19 mouse cellular contexts compared by ENCODE assay signal in genomic region chr11:100729976-100730375, GRCm38 (mm10). TPM values are rescaled to one million over a fixed set of nuclear protein-coding genes. Genes with fewer than 3 reads are reported as not detected.
"Had no signal": no experiment of that assay in that cellular context is flagged by ENCODE, and none has a peak within 500 bp of the region (broad histone marks: within the 10 kb centered on the region; RNA-seq: fewer than 3 reads in every experiment).

No protein-coding gene starts in this region.

- H3K4me3 ChIP-seq: limb, embryonic 12.5 days; liver, embryonic 15.5 days; midbrain, embryonic 12.5 days; neural tube, embryonic 13.5 days had no signal

- H3K9me3 ChIP-seq: limb, embryonic 12.5 days; liver, embryonic 15.5 days; megakaryocyte, embryonic 14.5 days; midbrain, embryonic 12.5 days; neural tube, embryonic 13.5 days had no signal

- H3K4me1 ChIP-seq: midbrain, embryonic 12.5 days had no signal

- H3K27ac ChIP-seq: midbrain, embryonic 12.5 days; neural tube, embryonic 13.5 days had no signal

- DNase-seq: kidney, postnatal 36 days; liver; lung, adult 2 months; lung, postnatal 4 days; retina, postnatal 1 day; right cerebral cortex, postnatal 4 days; spleen, adult 18-20 months; thymus, postnatal 4 days had no signal

- H3K27me3 ChIP-seq: limb, embryonic 12.5 days; liver, embryonic 15.5 days; megakaryocyte, embryonic 14.5 days; midbrain, embryonic 12.5 days; neural tube, embryonic 13.5 days had no signal

- ATAC-seq: lung, postnatal 0 days; midbrain, embryonic 16.5 days had no signal

RNA-seq across cellular contexts. Expression of gene Hspb9, which starts 16.3 kb away (rescaled TPM):
- total RNA-seq: layer of hippocampus, adult 18-20 months; layer of hippocampus, postnatal 10 days; left cerebral cortex, postnatal 25 days had no signal
- polyA plus RNA-seq: kidney, embryonic 16.5 days; limb, embryonic 12.5 days; midbrain, embryonic 16.5 days had no signal

RNA-seq across cellular contexts. Expression of gene Kcnh4, which starts 29.8 kb away (rescaled TPM):
- polyA plus RNA-seq: kidney, embryonic 16.5 days; limb, embryonic 12.5 days; liver, embryonic 15.5 days; lung, postnatal 0 days had no signal
